Mouse (Mus musculus) midbrain, embryonic 15.5 days (tissue): ENCODE measurements at regions not wholly inside any gene's neighbourhood (a gene's known extent, or its start where the extent isn't known, plus 50 kb on each side); places are given as distances from the start of the nearest gene placed in this dataset.

Experiments
- ATAC-seq: fragments of 200-750 bp; cut with Nextera tagmentation; replicated peaks from 2 replicates; pipeline ENCODE4 v1.8.0; 2017; ENCODE audit warnings: moderate TSS enrichment
- H3K27ac ChIP-seq: fragments of 300-500 bp; sonication (generic); 2 replicates; pipeline ENCODE4 v1.5.1; 2015; ENCODE audit warnings: mild to moderate bottlenecking, inconsistent platforms
- H3K27me3 ChIP-seq: fragments of 300-500 bp; sonication (generic); replicated peaks from 2 replicates; pipeline ENCODE4 v1.6.1; 2015; ENCODE audit warnings: inconsistent platforms
- H3K36me3 ChIP-seq: fragments of 300-500 bp; sonication (generic); replicated peaks from 2 replicates; pipeline ENCODE4 v1.6.1; 2015; ENCODE audit warnings: inconsistent platforms
- H3K4me1 ChIP-seq: fragments of 300-500 bp; sonication (generic); 2 replicates; pipeline ENCODE4 v1.6.1; 2015; ENCODE audit warnings: inconsistent platforms
- H3K4me2 ChIP-seq: fragments of 300-500 bp; sonication (generic); 2 replicates; pipeline ENCODE4 v1.6.1; 2015; ENCODE audit warnings: inconsistent platforms, mild to moderate bottlenecking, moderate library complexity
- H3K4me3 ChIP-seq: fragments of 300-500 bp; sonication (generic); 2 replicates; pipeline ENCODE4 v1.5.1; 2015; ENCODE audit warnings: mild to moderate bottlenecking, inconsistent platforms
- H3K9ac ChIP-seq: fragments of 300-500 bp; sonication (generic); 2 replicates; pipeline ENCODE4 v1.6.1; 2015; ENCODE audit warnings: mild to moderate bottlenecking, inconsistent platforms
- H3K9me3 ChIP-seq: fragments of 300-500 bp; sonication (generic); 2 replicates; pipeline ENCODE4 v1.6.1; 2016; ENCODE audit warnings: inconsistent platforms
- WGBS: fragments of 180-500 bp; shearing (Covaris S2); methylation state at CpG from one replicate; pipeline ENCODE4 v1.1.7; 2015; ENCODE audit warnings: mixed read lengths; 5-methylcytosine and 5-hydroxymethylcytosine counted together

GRCm38 (mm10) chr13:32581598-32581997, 202.2 kb downstream of the Mylk4 start:
- ATAC-seq, result no peak
- H3K9me3 ChIP-seq, result no peaks in the 10 kb centered on the region
- H3K9ac ChIP-seq, result no peak overlapping the region

GRCm38 (mm10) chr13:32567850-32568249, 215.9 kb downstream of the Mylk4 start:
- no peak for ATAC-seq
- no peak overlapping the region for H3K4me2 ChIP-seq
- H3K4me3 ChIP-seq, result no peak overlapping the region
- WGBS, result 84% methylated on average over 2 of the region's 2 CpGs
- H3K27ac ChIP-seq, result no peak overlapping the region
- no peaks in the 10 kb centered on the region for H3K9me3 ChIP-seq
- H3K27me3 ChIP-seq, result no peaks in the 10 kb centered on the region
- no peaks in the 10 kb centered on the region for H3K36me3 ChIP-seq
- no peak overlapping the region for H3K9ac ChIP-seq
- no peaks in the 10 kb centered on the region for H3K4me1 ChIP-seq

More at GRCm38 (mm10) chr13:32581598-32581997, 202.2 kb downstream of the Mylk4 start:
- no peak overlapping the region for H3K4me3 ChIP-seq
- no peak overlapping the region for H3K27ac ChIP-seq
- no peaks in the 10 kb centered on the region for H3K36me3 ChIP-seq
- no peaks in the 10 kb centered on the region for H3K27me3 ChIP-seq
- no peak overlapping the region for H3K4me2 ChIP-seq
- H3K4me1 ChIP-seq, result no peaks in the 10 kb centered on the region

GRCm38 (mm10) chr13:32560666-32561065, 222.1 kb upstream of the Gmds start:
- Histone ChIP-seq H3K4me1 (no peaks in the 10 kb centered on the region), H3K9ac (no peak overlapping the region), H3K27me3 (no peaks in the 10 kb centered on the region), H3K27ac (no peak overlapping the region), H3K36me3 (no peaks in the 10 kb centered on the region), H3K9me3 (no peaks in the 10 kb centered on the region), H3K4me2 (no peak overlapping the region), H3K4me3 (no peak overlapping the region)
- no peak for ATAC-seq

GRCm38 (mm10) chr13:32556396-32556795, 217.9 kb upstream of the Gmds start:
- no peak for ATAC-seq
- WGBS, result 95% methylated on average over 2 of the region's 2 CpGs
- H3K27ac ChIP-seq, result no peak overlapping the region
- no peak overlapping the region for H3K4me2 ChIP-seq
- H3K4me3 ChIP-seq, result no peak overlapping the region
- no peaks in the 10 kb centered on the region for H3K4me1 ChIP-seq
- H3K36me3 ChIP-seq, result no peaks in the 10 kb centered on the region
- H3K9me3 ChIP-seq, result no peaks in the 10 kb centered on the region
- H3K9ac ChIP-seq, result no peak overlapping the region
- H3K27me3 ChIP-seq, result no peaks in the 10 kb centered on the region

GRCm38 (mm10) chr13:32555064-32555463, 216.5 kb upstream of the Gmds start:
- Histone ChIP-seq H3K27me3 (no peaks in the 10 kb centered on the region), H3K36me3 (no peaks in the 10 kb centered on the region), H3K4me3 (no peak overlapping the region), H3K27ac (no peak overlapping the region), H3K4me2 (no peak overlapping the region), H3K9me3 (no peaks in the 10 kb centered on the region), H3K4me1 (no peaks in the 10 kb centered on the region), H3K9ac (no peak overlapping the region)
- ATAC-seq, result no peak
- WGBS, result 96% methylated on average over 1 of the region's 1 CpGs

GRCm38 (mm10) chr13:32554601-32555000, 216.1 kb upstream of the Gmds start:
- H3K4me3 ChIP-seq, result no peak overlapping the region
- H3K36me3 ChIP-seq, result no peaks in the 10 kb centered on the region
- H3K9me3 ChIP-seq, result no peaks in the 10 kb centered on the region
- ATAC-seq, result no peak
- no peaks in the 10 kb centered on the region for H3K4me1 ChIP-seq
- no peaks in the 10 kb centered on the region for H3K27me3 ChIP-seq
- no peak overlapping the region for H3K9ac ChIP-seq
- 98% methylated on average over 3 of the region's 3 CpGs for WGBS
- H3K4me2 ChIP-seq, result no peak overlapping the region
- H3K27ac ChIP-seq, result no peak overlapping the region

GRCm38 (mm10) chr13:32553136-32553535, 214.6 kb upstream of the Gmds start:
- Histone ChIP-seq H3K4me3 (no peak overlapping the region), H3K27ac (no peak overlapping the region), H3K27me3 (no peaks in the 10 kb centered on the region), H3K36me3 (no peaks in the 10 kb centered on the region), H3K9me3 (no peaks in the 10 kb centered on the region), H3K4me1 (no peaks in the 10 kb centered on the region), H3K4me2 (no peak overlapping the region), H3K9ac (no peak overlapping the region)
- WGBS, result 90% methylated on average over 4 of the region's 4 CpGs
- ATAC-seq, result no peak

- 90% methylated on average over 3 of the region's 3 CpGs for WGBS
Observed at GRCm38 (mm10) chr13:32550113-32550512, 211.6 kb upstream of the Gmds start.

GRCm38 (mm10) chr13:32547126-32547525, 208.6 kb upstream of the Gmds start:
- Histone ChIP-seq H3K9ac (no peak overlapping the region), H3K9me3 (no peaks in the 10 kb centered on the region), H3K27me3 (no peaks in the 10 kb centered on the region), H3K4me1 (no peaks in the 10 kb centered on the region), H3K36me3 (no peaks in the 10 kb centered on the region), H3K4me3 (no peak overlapping the region), H3K4me2 (no peak overlapping the region), H3K27ac (no peak overlapping the region)
- WGBS, result 86% methylated on average over 7 of the region's 7 CpGs
- no peak for ATAC-seq

More at GRCm38 (mm10) chr13:32550113-32550512, 211.6 kb upstream of the Gmds start:
- H3K36me3 ChIP-seq, result no peaks in the 10 kb centered on the region
- no peaks in the 10 kb centered on the region for H3K4me1 ChIP-seq
- H3K4me3 ChIP-seq, result no peak overlapping the region
- no peaks in the 10 kb centered on the region for H3K27me3 ChIP-seq
- no peak overlapping the region for H3K27ac ChIP-seq
- H3K9me3 ChIP-seq, result no peaks in the 10 kb centered on the region
- ATAC-seq, result no peak
- H3K9ac ChIP-seq, result no peak overlapping the region
- H3K4me2 ChIP-seq, result no peak overlapping the region

GRCm38 (mm10) chr13:32544986-32545740, 206.6 kb upstream of the Gmds start:
- Histone ChIP-seq H3K4me1 (no peaks in the 10 kb centered on the region), H3K4me3 (no peak overlapping the region), H3K9ac (no peak overlapping the region), H3K27me3 (no peaks in the 10 kb centered on the region), H3K9me3 (no peaks in the 10 kb centered on the region), H3K36me3 (no peaks in the 10 kb centered on the region), H3K4me2 (no peak overlapping the region), H3K27ac (no peak overlapping the region)
- no peak for ATAC-seq
- 83% methylated on average over 7 of the region's 7 CpGs for WGBS

GRCm38 (mm10) chr13:32541611-32542010, 203.1 kb upstream of the Gmds start:
- no peak overlapping the region for H3K4me2 ChIP-seq
- H3K9ac ChIP-seq, result no peak overlapping the region
- no peak for ATAC-seq
- no peak overlapping the region for H3K27ac ChIP-seq
- no peaks in the 10 kb centered on the region for H3K9me3 ChIP-seq
- H3K27me3 ChIP-seq, result no peaks in the 10 kb centered on the region
- H3K36me3 ChIP-seq, result no peaks in the 10 kb centered on the region
- H3K4me3 ChIP-seq, result no peak overlapping the region
- H3K4me1 ChIP-seq, result no peaks in the 10 kb centered on the region
- WGBS, result 100% methylated on average over 1 of the region's 1 CpGs

- no peak for ATAC-seq
- no peak overlapping the region for H3K4me3 ChIP-seq
- no peak overlapping the region for H3K9ac ChIP-seq
- H3K4me1 ChIP-seq, result no peaks in the 10 kb centered on the region
- no peak overlapping the region for H3K27ac ChIP-seq
- H3K27me3 ChIP-seq, result no peaks in the 10 kb centered on the region
- H3K4me2 ChIP-seq, result no peak overlapping the region
- no peaks in the 10 kb centered on the region for H3K9me3 ChIP-seq
- H3K36me3 ChIP-seq, result no peaks in the 10 kb centered on the region
- WGBS, result 92% methylated on average over 4 of the region's 4 CpGs
Observed at GRCm38 (mm10) chr13:32536241-32536640, 197.7 kb upstream of the Gmds start.

- H3K4me2 ChIP-seq, result no peak overlapping the region
- no peak overlapping the region for H3K4me3 ChIP-seq
- no peaks in the 10 kb centered on the region for H3K9me3 ChIP-seq
- no peaks in the 10 kb centered on the region for H3K36me3 ChIP-seq
- WGBS, result 96% methylated on average over 4 of the region's 4 CpGs
- no peak overlapping the region for H3K9ac ChIP-seq
- no peaks in the 10 kb centered on the region for H3K27me3 ChIP-seq
- H3K27ac ChIP-seq, result no peak overlapping the region
- no peaks in the 10 kb centered on the region for H3K4me1 ChIP-seq
- no peak for ATAC-seq
Observed at GRCm38 (mm10) chr13:32535602-32536001, 197.1 kb upstream of the Gmds start.
